Mouse (Mus musculus): ENCODE results near the gene Vwa1. TPM values are rescaled to one million over a fixed set of nuclear protein-coding genes. Genes with fewer than 3 reads are reported as not detected.

Vwa1 gene
- polyA plus RNA-seq, 1 experiment from 2014 or later: 12.7 TPM

GRCm38 (mm10) chr4:155735788-155736187 lies 38.7 kb downstream of the Vwa1 start:
- no peak for DNase-seq (ENCODE audit: low spot score)
- Histone ChIP-seq H3K4me1 (ENCODE audit: control insufficient read depth, insufficient read depth, low read length) (peaks cover 10% of the 10 kb centered on the region), H3K4me2 (ENCODE audit: low read depth, low read length) (peak overlapping the region; percentile 78), H3K9me3 (ENCODE audit: control insufficient read depth, low read length) (no peaks in the 10 kb centered on the region), H3K36me3 (ENCODE audit: control insufficient read depth, insufficient read depth, low read length) (peaks cover 44% of the 10 kb centered on the region; the same call in 1 of the 2 replicates), H3K9ac (ENCODE audit: low read depth, low read length) (peak overlapping the region; percentile 91), H3K4me3 (ENCODE audit: low read depth, low read length) (peak overlapping the region; percentile 79), H3K27me3 (replicated peaks; ENCODE audit: control insufficient read depth, insufficient read depth, low read length) (no peaks in the 10 kb centered on the region), H3K27ac (replicated peaks; ENCODE audit: low read depth, low read length) (no peak overlapping the region)
- ATAC-seq (ENCODE audit: low read depth): no peak
- 73% methylated on average over 5 of the region's 5 CpGs for WGBS

- H3K9me3 ChIP-seq (ENCODE audit: control insufficient read depth, low read length): no peaks in the 10 kb centered on the region
- no peaks in the 10 kb centered on the region for H3K27me3 ChIP-seq (replicated peaks; ENCODE audit: control insufficient read depth, insufficient read depth, low read length)
- H3K4me2 ChIP-seq (ENCODE audit: low read depth, low read length): peak overlapping the region; percentile 78
- H3K4me3 ChIP-seq (ENCODE audit: low read depth, low read length): peak overlapping the region; percentile 79
- ATAC-seq (ENCODE audit: low read depth): peak; percentile 71
- peak overlapping the region; percentile 91 for H3K9ac ChIP-seq (ENCODE audit: low read depth, low read length)
- under 1% methylated on average over 25 of the region's 79 CpGs for WGBS
- peaks cover 39% of the 10 kb centered on the region; the same call in 1 of the 2 replicates for H3K36me3 ChIP-seq (ENCODE audit: control insufficient read depth, insufficient read depth, low read length)
- peaks cover 10% of the 10 kb centered on the region for H3K4me1 ChIP-seq (ENCODE audit: control insufficient read depth, insufficient read depth, low read length)
- H3K27ac ChIP-seq (replicated peaks; ENCODE audit: low read depth, low read length): peak overlapping the region; percentile 84
- DNase-seq (ENCODE audit: low spot score): peak; percentile 64
Measured at GRCm38 (mm10) chr4:155734951-155735702, 39.4 kb downstream of the Vwa1 start.

GRCm38 (mm10) chr4:155734350-155734941 lies 40.1 kb downstream of the Vwa1 start, which contains the start of gene Tmem240:
Tmem240 (plus strand) TSS chr4:155734800.
- ATAC-seq (ENCODE audit: low read depth): peak; percentile 91
- H3K36me3 ChIP-seq (ENCODE audit: control insufficient read depth, insufficient read depth, low read length): peaks cover 36% of the 10 kb centered on the region; the same call in 1 of the 2 replicates
- WGBS: 0% methylated on average over 25 of the region's 35 CpGs

GRCm38 (mm10) chr4:155733267-155733666 lies 41.2 kb downstream of the Vwa1 start:
- no peak overlapping the region; the same call in 1 of the 2 replicates for H3K9ac ChIP-seq (ENCODE audit: low read depth, low read length)
- H3K4me1 ChIP-seq (ENCODE audit: control insufficient read depth, insufficient read depth, low read length): peaks cover 10% of the 10 kb centered on the region
- DNase-seq (ENCODE audit: low spot score) (no peak), ATAC-seq (ENCODE audit: low read depth) (no peak)
- H3K9me3 ChIP-seq (ENCODE audit: control insufficient read depth, low read length): no peaks in the 10 kb centered on the region
- no peak overlapping the region for H3K4me3 ChIP-seq (ENCODE audit: low read depth, low read length)
- no peaks in the 10 kb centered on the region for H3K27me3 ChIP-seq (replicated peaks; ENCODE audit: control insufficient read depth, insufficient read depth, low read length)
- peaks cover 36% of the 10 kb centered on the region; the same call in 1 of the 2 replicates for H3K36me3 ChIP-seq (ENCODE audit: control insufficient read depth, insufficient read depth, low read length)
- no peak overlapping the region for H3K27ac ChIP-seq (replicated peaks; ENCODE audit: low read depth, low read length)
- WGBS: 80% methylated on average over 10 of the region's 10 CpGs
- peak overlapping the region; percentile 78; the same call in 1 of the 2 replicates for H3K4me2 ChIP-seq (ENCODE audit: low read depth, low read length)

More at GRCm38 (mm10) chr4:155734350-155734941, 40.1 kb downstream of the Vwa1 start, which contains the start of gene Tmem240:
- peak within 1 kb of the TSS; percentile 78 for H3K4me2 ChIP-seq (ENCODE audit: low read depth, low read length)
- peaks cover 10% of the 10 kb centered on the region for H3K4me1 ChIP-seq (ENCODE audit: control insufficient read depth, insufficient read depth, low read length)
- H3K27ac ChIP-seq (replicated peaks; ENCODE audit: low read depth, low read length): peak within 1 kb of the TSS; percentile 84
- peak within 1 kb of the TSS; percentile 91 for H3K9ac ChIP-seq (ENCODE audit: low read depth, low read length)
- no peaks in the 10 kb centered on the region for H3K9me3 ChIP-seq (ENCODE audit: control insufficient read depth, low read length)
- no peaks in the 10 kb centered on the region for H3K27me3 ChIP-seq (replicated peaks; ENCODE audit: control insufficient read depth, insufficient read depth, low read length)
- DNase-seq (ENCODE audit: low spot score): peak; percentile 96
- H3K4me3 ChIP-seq (ENCODE audit: low read depth, low read length): peak within 1 kb of the TSS; percentile 79

GRCm38 (mm10) chr4:155727993-155728392 lies 46.5 kb downstream of the Vwa1 start:
- ATAC-seq (ENCODE audit: low read depth) (peak; percentile 55; the same call in 1 of the 2 replicates), DNase-seq (ENCODE audit: low spot score) (no peak)
- Histone ChIP-seq H3K36me3 (ENCODE audit: control insufficient read depth, insufficient read depth, low read length) (peaks cover 33% of the 10 kb centered on the region; the same call in 1 of the 2 replicates), H3K9ac (ENCODE audit: low read depth, low read length) (no peak overlapping the region), H3K4me3 (ENCODE audit: low read depth, low read length) (no peak overlapping the region), H3K27ac (replicated peaks; ENCODE audit: low read depth, low read length) (no peak overlapping the region), H3K4me1 (ENCODE audit: control insufficient read depth, insufficient read depth, low read length) (no peaks in the 10 kb centered on the region), H3K9me3 (ENCODE audit: control insufficient read depth, low read length) (no peaks in the 10 kb centered on the region), H3K27me3 (replicated peaks; ENCODE audit: control insufficient read depth, insufficient read depth, low read length) (no peaks in the 10 kb centered on the region), H3K4me2 (ENCODE audit: low read depth, low read length) (no peak overlapping the region)
- WGBS: 59% methylated on average over 2 of the region's 2 CpGs

DNA sequence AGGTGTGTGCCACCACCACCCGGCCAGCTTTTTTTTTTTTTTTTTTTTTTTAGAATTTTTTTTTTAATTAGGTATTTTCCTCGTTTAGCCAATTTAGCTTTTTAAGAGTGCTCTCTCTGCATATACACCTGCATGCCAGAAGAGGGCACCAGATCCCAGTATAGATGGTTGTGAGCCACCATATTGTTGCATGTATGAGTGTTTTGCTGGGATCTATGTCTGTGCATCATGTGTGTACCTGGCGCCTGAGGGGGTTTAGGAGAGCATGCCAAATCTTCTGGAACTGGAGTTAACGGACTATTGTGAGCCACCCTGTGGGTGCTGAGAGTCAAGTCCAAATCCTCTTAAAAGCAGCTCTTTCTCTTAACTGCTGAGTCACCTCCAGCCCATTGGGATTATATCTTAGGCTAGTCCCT lies 52.8 kb downstream of the Vwa1 start:
- DNase-seq (ENCODE audit: low spot score) (no peak), ATAC-seq (ENCODE audit: low read depth) (no peak)
- 56% methylated on average over 4 of the region's 4 CpGs for WGBS

More for the DNA sequence above, 52.8 kb downstream of the Vwa1 start:
- no peak overlapping the region for H3K4me3 ChIP-seq (ENCODE audit: low read depth, low read length)
- H3K36me3 ChIP-seq (ENCODE audit: control insufficient read depth, insufficient read depth, low read length): peaks cover 35% of the 10 kb centered on the region
- H3K4me2 ChIP-seq (ENCODE audit: low read depth, low read length): no peak overlapping the region
- H3K27me3 ChIP-seq (replicated peaks; ENCODE audit: control insufficient read depth, insufficient read depth, low read length): no peaks in the 10 kb centered on the region
- no peaks in the 10 kb centered on the region for H3K9me3 ChIP-seq (ENCODE audit: control insufficient read depth, low read length)
- H3K9ac ChIP-seq (ENCODE audit: low read depth, low read length): no peak overlapping the region
- H3K27ac ChIP-seq (replicated peaks; ENCODE audit: low read depth, low read length): no peak overlapping the region
- no peaks in the 10 kb centered on the region for H3K4me1 ChIP-seq (ENCODE audit: control insufficient read depth, insufficient read depth, low read length)

Small RNAs within 50 kb of the gene (microRNA-seq; reads per million reads assigned to microRNA genes)
- not detected for gene Gm27743 (ENCODE audit: borderline number of aligned reads)

Other genes with a start within 250 kb of the Vwa1 start
- 89.2 and 94.5 TPM in 2 replicates for gene Nadk, start 212.3 kb downstream of the Vwa1 start, polyA plus RNA-seq (2014; fragmentation: Nextera tagmentation; extraction: Ambion mirVana)
- 9.2 and 10.3 TPM in 2 replicates for gene Slc35e2, start 173.3 kb downstream of the Vwa1 start, polyA plus RNA-seq (2014; fragmentation: Nextera tagmentation; extraction: Ambion mirVana)
- gene Cdk11b, start 149.8 kb downstream of the Vwa1 start, polyA plus RNA-seq (2014; fragmentation: Nextera tagmentation; extraction: Ambion mirVana): 47.1 and 50.8 TPM in 2 replicates
- not detected in 2 replicates for gene Gm10563, start 129.3 kb downstream of the Vwa1 start, polyA plus RNA-seq (2014; fragmentation: Nextera tagmentation; extraction: Ambion mirVana)
- gene Mmp23, start 121.3 kb downstream of the Vwa1 start, polyA plus RNA-seq (2014; fragmentation: Nextera tagmentation; extraction: Ambion mirVana): 29.4 and 31.2 TPM in 2 replicates
- 24.8 and 27.3 TPM in 2 replicates for gene Mib2, start 105.5 kb downstream of the Vwa1 start, polyA plus RNA-seq (2014; fragmentation: Nextera tagmentation; extraction: Ambion mirVana)
- 6.3 and 6.9 TPM in 2 replicates for gene Fndc10, start 80.4 kb downstream of the Vwa1 start, polyA plus RNA-seq (2014; fragmentation: Nextera tagmentation; extraction: Ambion mirVana)
- gene Ssu72, start 69.9 kb downstream of the Vwa1 start, polyA plus RNA-seq (2014; fragmentation: Nextera tagmentation; extraction: Ambion mirVana): 133 and 146 TPM in 2 replicates
- 0.87 and 0.92 TPM in 2 replicates for gene Tmem240, start 39.9 kb downstream of the Vwa1 start, polyA plus RNA-seq (2014; fragmentation: Nextera tagmentation; extraction: Ambion mirVana)
- gene Atad3a, start 13.6 kb downstream of the Vwa1 start, polyA plus RNA-seq (2014; fragmentation: Nextera tagmentation; extraction: Ambion mirVana): 77.0 and 77.9 TPM in 2 replicates
- gene Tmem88b, start 11.2 kb upstream of the Vwa1 start, polyA plus RNA-seq (2014; fragmentation: Nextera tagmentation; extraction: Ambion mirVana): 0.92 and 1.2 TPM in 2 replicates
- not detected in 2 replicates for gene Ankrd65, start 15.7 kb upstream of the Vwa1 start, polyA plus RNA-seq (2014; fragmentation: Nextera tagmentation; extraction: Ambion mirVana)
- 199 and 219 TPM in 2 replicates for gene Mrpl20, start 28.2 kb upstream of the Vwa1 start, polyA plus RNA-seq (2014; fragmentation: Nextera tagmentation; extraction: Ambion mirVana)
- 163 and 175 TPM in 2 replicates for gene Ccnl2, start 37.8 kb upstream of the Vwa1 start, polyA plus RNA-seq (2014; fragmentation: Nextera tagmentation; extraction: Ambion mirVana)
- gene Aurkaip1, start 56.6 kb upstream of the Vwa1 start, polyA plus RNA-seq (2014; fragmentation: Nextera tagmentation; extraction: Ambion mirVana): 126 and 129 TPM in 2 replicates
- 138 and 142 TPM in 2 replicates for gene Mxra8, start 65.0 kb upstream of the Vwa1 start, polyA plus RNA-seq (2014; fragmentation: Nextera tagmentation; extraction: Ambion mirVana)
- gene Dvl1, start 72.7 kb upstream of the Vwa1 start, polyA plus RNA-seq (2014; fragmentation: Nextera tagmentation; extraction: Ambion mirVana): 9.7 and 12.0 TPM in 2 replicates
- gene Tas1r3, start 88.7 kb upstream of the Vwa1 start, polyA plus RNA-seq (2014; fragmentation: Nextera tagmentation; extraction: Ambion mirVana): 0.36 and 0.38 TPM in 2 replicates
- 15.6 and 16.5 TPM in 2 replicates for gene Cptp, start 94.7 kb upstream of the Vwa1 start, polyA plus RNA-seq (2014; fragmentation: Nextera tagmentation; extraction: Ambion mirVana)
- gene Ints11, start 94.8 kb upstream of the Vwa1 start, polyA plus RNA-seq (2014; fragmentation: Nextera tagmentation; extraction: Ambion mirVana): 53.5 and 68.4 TPM in 2 replicates
- gene Pusl1, start 117.1 kb upstream of the Vwa1 start, polyA plus RNA-seq (2014; fragmentation: Nextera tagmentation; extraction: Ambion mirVana): 48.3 and 49.4 TPM in 2 replicates
- 23.9 and 24.2 TPM in 2 replicates for gene Acap3, start 117.1 kb upstream of the Vwa1 start, polyA plus RNA-seq (2014; fragmentation: Nextera tagmentation; extraction: Ambion mirVana)
- gene Ube2j2, start 169.1 kb upstream of the Vwa1 start, polyA plus RNA-seq (2014; fragmentation: Nextera tagmentation; extraction: Ambion mirVana): 107 and 113 TPM in 2 replicates
- 49.9 and 52.7 TPM in 2 replicates for gene C1qtnf12, start 187.6 kb upstream of the Vwa1 start, polyA plus RNA-seq (2014; fragmentation: Nextera tagmentation; extraction: Ambion mirVana)
- gene B3galt6, start 218.0 kb upstream of the Vwa1 start, polyA plus RNA-seq (2014; fragmentation: Nextera tagmentation; extraction: Ambion mirVana): 14.7 and 17.5 TPM in 2 replicates
- gene Sdf4, start 218.2 kb upstream of the Vwa1 start, polyA plus RNA-seq (2014; fragmentation: Nextera tagmentation; extraction: Ambion mirVana): 164 and 181 TPM in 2 replicates
- gene Tnfrsf4, start 239.1 kb upstream of the Vwa1 start, polyA plus RNA-seq (2014; fragmentation: Nextera tagmentation; extraction: Ambion mirVana): 0.25 and 0.42 TPM in 2 replicates

Measured in embryonic facial prominence, embryonic 14.5 days (tissue).